Mouse (Mus musculus): ENCODE results near the gene Vwa8.

GRCm38 (mm10) chr14:78895496-78895895 lies 46.6 kb downstream of the Vwa8 start:
- TF ChIP-seq POLR2A (IDR thresholded peaks at IDR 0.05; ENCODE audit: control insufficient read depth, extremely low read depth, insufficient read depth, low read length, poor library complexity) (no peak), CTCF (IDR thresholded peaks at IDR 0.05; ENCODE audit: borderline replicate concordance, control insufficient read depth, extremely low read depth, insufficient read depth, low read length, poor library complexity) (no peak)
